Mouse (Mus musculus) spleen, postnatal 14 days (tissue): Measurements from ENCODE around the gene Fadd.

Experiments
- DNase-seq, 2 experiments: peaks; one replicate each; pipeline ENCODE4 v3.0.0; 2021 to 2022; ENCODE audit warnings: low spot score in 2 of 2

The Fadd gene

GRCm38 (mm10) chr7:144577876-144578275, 4.4 kb downstream of the Fadd start:
- DNase-seq: no peak

GRCm38 (mm10) chr7:144572234-144572633, 10.0 kb downstream of the Fadd start:
- DNase-seq: no peak

GRCm38 (mm10) chr7:144571598-144571997, 10.7 kb downstream of the Fadd start:
- DNase-seq: no peak

- DNase-seq: no peak
These were observed 12.8 kb downstream of the Fadd start for GRCm38 (mm10) chr7:144569428-144569827.

- no peak for DNase-seq
These were observed 14.2 kb downstream of the Fadd start for GRCm38 (mm10) chr7:144568091-144568490.

GRCm38 (mm10) chr7:144566921-144567682, 15.2 kb downstream of the Fadd start:
- DNase-seq: no peak

GRCm38 (mm10) chr7:144563456-144564155, 18.7 kb downstream of the Fadd start:
- DNase-seq: no peak

- DNase-seq: no peak
These were observed 20.2 kb downstream of the Fadd start for GRCm38 (mm10) chr7:144562016-144562415.

- no peak for DNase-seq
These were observed 21.7 kb downstream of the Fadd start for GRCm38 (mm10) chr7:144560594-144560993.

- no peak for DNase-seq
These were observed 23.7 kb downstream of the Fadd start for GRCm38 (mm10) chr7:144558552-144558951.

GRCm38 (mm10) chr7:144554123-144554472, 28.2 kb downstream of the Fadd start:
- no peak for DNase-seq

GRCm38 (mm10) chr7:144553237-144554122, 28.8 kb downstream of the Fadd start, which contains the start of gene Ppfia1:
Gene Ppfia1, minus strand, starts transcription at chr7:144553729.
- DNase-seq: peak; percentile 98 to 99

GRCm38 (mm10) chr7:144552274-144552673, 30.0 kb downstream of the Fadd start:
- no peak for DNase-seq

- no peak for DNase-seq
These were observed 31.5 kb downstream of the Fadd start for GRCm38 (mm10) chr7:144550811-144551210.

GRCm38 (mm10) chr7:144549904-144550566, 32.2 kb downstream of the Fadd start:
- DNase-seq: no peak

GRCm38 (mm10) chr7:144545231-144545630, 37.0 kb downstream of the Fadd start:
- no peak for DNase-seq

- DNase-seq: no peak
These were observed 40.9 kb downstream of the Fadd start for GRCm38 (mm10) chr7:144541351-144541750.

GRCm38 (mm10) chr7:144539146-144539545, 43.1 kb downstream of the Fadd start:
- DNase-seq: no peak

GRCm38 (mm10) chr7:144538030-144538644, 44.1 kb downstream of the Fadd start:
- no peak for DNase-seq

- no peak for DNase-seq
These were observed 45.9 kb downstream of the Fadd start for GRCm38 (mm10) chr7:144536367-144536766.

- no peak for DNase-seq
These were observed 47.5 kb downstream of the Fadd start for GRCm38 (mm10) chr7:144534773-144535172.
